Mouse (Mus musculus) left cerebral cortex, postnatal 36 days (tissue): ENCODE measurements around the gene Efcab11. TPM values are rescaled to one million over a fixed set of nuclear protein-coding genes. Genes with fewer than 3 reads are reported as not detected.
"Not testable (repeated sequence)": the region's sequence is repeated elsewhere in the genome, so short reads cannot be mapped to it uniquely, and the experiment has no call there.

Source experiments
- DNase-seq, 2 experiments: peaks; one replicate each; pipeline ENCODE4 v3.0.0; 2021 to 2022; ENCODE audit warnings: low spot score in 2 of 2, mixed read lengths in 1 of 2
- intact Hi-C: fragments of 180-260 bp; cut with DNase I; formaldehyde crosslinking; loops from one replicate; pipeline ENCODE4 v1.15.1; 2025
- total RNA-seq, 2 experiments: library from RNA; stranded (reverse); gene quantifications; 2 replicates each; pipeline ENCODE4 v1.2.3; 2021

Efcab11 gene
- total RNA-seq, 2 experiments from 2014 or later, result 0.32 to 0.41 TPM

- intact Hi-C loops, result no loop called here
- no peak for DNase-seq
These were observed 62.8 kb downstream of the Efcab11 start for GRCm38 (mm10) chr12:99821309-99821934.

DNA sequence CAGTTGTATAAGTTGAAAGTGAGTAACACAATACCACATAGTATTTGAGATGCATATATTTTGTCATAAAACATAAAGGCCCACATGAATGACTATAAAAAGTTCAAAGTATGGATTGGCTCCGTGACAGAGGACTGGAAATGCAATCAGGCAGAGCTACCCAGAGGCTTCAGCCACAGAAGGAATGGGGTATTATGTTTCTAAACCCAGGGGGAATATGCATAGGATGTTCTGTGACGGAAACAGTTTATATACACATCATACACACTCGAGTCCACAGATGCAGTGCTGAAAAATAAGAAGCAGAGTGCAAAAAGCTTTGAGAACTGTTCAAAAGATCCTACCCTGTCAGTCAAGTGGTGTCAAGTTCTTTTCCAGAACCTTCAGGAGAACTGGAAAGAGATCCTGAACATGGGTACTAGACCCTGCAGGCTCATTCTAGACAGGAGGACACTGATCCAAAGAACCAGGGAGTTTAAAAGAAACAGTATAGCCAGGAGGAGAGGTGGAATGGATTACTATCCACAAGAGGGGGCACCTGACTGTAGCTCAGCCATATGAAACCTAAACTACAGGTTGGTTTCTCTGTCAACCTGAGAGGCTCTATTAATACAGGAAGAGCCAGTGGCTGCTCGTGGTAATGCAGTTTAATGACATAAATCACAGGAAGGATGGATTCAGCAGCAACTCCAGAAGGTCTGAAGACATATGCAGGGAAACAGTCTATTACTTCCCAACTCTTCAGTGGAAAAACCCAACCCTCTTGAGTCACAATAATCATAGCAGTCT is 64.9 kb downstream of the Efcab11 start:
- intact Hi-C loops, result no loop called here
- DNase-seq, result no peak

- intact Hi-C loops, DNase-seq: not testable (repeated sequence)
These were observed 66.2 kb downstream of the Efcab11 start for GRCm38 (mm10) chr12:99818006-99818405.

DNA sequence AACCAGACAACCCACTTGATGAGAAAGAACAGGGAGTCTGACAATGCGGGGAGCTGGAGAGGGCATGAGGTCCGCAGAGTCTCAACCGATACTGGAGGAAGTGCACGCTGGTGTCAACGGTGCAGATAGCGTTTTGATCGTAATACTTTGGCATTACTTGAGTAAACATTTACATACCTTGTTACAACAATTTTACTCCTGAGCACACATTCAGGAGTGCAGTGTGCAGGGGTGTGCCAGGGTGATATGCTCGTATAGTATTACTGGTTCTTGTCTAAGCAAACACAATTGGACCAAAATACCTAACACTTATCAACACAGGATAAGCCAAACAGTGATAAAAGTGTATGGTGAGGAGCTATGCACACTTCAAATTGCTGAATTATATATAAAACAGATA is 69.0 kb downstream of the Efcab11 start:
- DNase-seq, result no peak
- intact Hi-C loops, result no loop called here

DNA sequence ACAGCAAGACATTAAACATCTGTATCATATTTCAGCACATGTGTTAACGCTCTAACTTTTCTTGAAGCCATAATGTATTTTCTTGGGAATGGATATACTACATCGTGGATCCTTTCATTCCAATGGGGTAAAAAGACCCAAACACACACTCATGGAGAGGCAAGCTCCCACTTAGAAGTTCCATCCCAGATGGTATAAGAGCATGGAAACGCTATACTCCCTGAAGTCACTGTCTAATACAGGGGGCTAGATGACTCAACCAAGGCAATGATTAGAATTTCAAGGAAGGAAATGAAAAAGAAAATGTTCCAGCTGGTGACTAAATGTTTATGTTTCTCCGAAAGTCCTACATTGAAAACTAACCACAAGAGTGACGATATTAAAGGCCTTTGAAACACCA is 76.3 kb downstream of the Efcab11 start:
- DNase-seq, result no peak
- intact Hi-C loops, result no loop called here

DNA sequence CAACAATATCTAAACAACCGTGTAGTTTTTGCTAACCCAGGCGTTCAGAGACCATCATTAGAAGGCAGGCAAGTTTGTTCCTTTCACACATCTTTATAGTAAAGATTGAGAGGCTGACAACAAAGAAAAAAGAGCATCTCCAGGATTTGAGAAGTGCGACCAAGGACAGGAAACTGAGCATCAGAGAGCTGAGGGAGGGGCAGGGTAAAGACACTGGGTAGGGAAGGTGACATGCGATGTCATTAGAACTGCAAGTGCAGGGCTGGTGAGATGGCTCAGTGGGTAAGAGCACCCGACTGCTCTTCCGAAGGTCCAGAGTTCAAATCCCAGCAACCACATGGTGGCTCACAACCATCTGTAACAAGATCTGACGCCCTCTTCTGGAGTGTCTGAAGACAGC is 77.5 kb downstream of the Efcab11 start:
- intact Hi-C loops, DNase-seq: not testable (repeated sequence)

GRCm38 (mm10) chr12:99795921-99796320 is 88.3 kb downstream of the Efcab11 start:
- DNase-seq, result no peak
- intact Hi-C loops, result no loop called here

- no peak for DNase-seq
- intact Hi-C loops, result no loop called here
These were observed 89.2 kb downstream of the Efcab11 start for GRCm38 (mm10) chr12:99794792-99795620.

- intact Hi-C loops, result no loop called here
- no peak for DNase-seq
These were observed 90.1 kb downstream of the Efcab11 start for GRCm38 (mm10) chr12:99794158-99794515.

DNA sequence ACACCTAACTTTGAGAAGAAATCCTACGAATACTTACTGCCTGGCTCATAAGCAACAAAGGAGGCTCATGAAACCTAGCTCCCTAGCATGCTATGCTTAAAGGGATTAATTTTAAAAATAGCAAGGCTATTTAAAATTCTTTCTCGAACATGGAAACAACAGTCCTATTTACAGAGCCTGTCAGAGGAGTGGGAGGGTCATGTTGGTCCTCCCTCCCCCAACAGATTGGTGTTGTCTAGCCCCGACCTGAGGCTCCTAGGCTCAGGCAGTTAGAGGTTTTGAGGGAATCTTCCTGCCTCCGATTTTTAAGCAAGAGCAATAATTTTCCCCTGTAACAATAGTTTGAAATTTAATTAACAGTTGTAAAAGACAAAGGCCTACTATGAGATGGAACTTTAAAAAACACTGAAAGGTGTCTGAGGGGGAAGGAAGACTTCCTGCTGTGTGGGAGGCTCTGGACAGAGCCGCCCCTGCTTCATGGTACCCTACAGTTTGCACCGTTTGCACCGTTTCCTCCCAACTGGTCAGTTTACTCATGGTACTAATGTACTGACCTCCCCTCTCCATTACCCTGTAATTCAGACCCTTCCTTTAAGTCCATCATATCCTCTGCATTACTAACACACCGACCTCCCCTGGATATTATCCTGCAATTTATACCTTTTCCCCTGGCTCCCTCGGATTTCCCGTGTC is 90.6 kb downstream of the Efcab11 start:
- intact Hi-C loops, result no loop called here
- DNase-seq, result no peak

DNA sequence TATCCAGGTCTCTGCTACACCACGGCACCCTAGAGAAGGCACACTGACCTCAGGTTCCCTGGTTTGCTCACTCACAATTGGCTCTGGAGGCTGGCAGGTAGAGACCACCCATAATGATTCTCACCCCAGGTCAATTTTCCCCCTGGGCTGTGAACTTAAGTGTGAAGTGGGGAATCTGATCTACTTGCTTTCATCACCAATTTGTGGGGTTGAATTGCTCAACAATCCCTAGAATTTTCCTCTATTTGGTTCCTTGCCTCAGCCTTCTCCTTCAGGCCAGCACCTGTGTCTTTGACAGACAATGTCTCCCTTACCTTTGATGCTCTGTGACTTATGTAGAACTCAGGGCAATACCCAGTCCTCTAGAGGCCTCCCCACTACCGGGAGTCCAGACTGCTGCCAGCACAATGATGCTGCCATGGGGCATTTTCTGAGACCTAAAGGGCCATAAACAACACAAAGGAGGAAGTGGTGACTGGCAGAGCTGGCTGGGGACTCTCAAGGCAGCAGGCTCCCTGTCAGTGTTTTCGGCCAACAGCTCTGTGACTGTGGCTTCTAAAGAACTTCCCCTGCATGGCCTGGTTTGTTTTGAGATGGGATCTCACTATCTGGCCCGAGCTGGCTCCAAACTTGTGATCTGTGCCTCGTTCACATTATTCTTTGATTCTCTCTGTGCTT is 94.8 kb downstream of the Efcab11 start:
- DNase-seq, result no peak
- intact Hi-C loops, result no loop called here

DNA sequence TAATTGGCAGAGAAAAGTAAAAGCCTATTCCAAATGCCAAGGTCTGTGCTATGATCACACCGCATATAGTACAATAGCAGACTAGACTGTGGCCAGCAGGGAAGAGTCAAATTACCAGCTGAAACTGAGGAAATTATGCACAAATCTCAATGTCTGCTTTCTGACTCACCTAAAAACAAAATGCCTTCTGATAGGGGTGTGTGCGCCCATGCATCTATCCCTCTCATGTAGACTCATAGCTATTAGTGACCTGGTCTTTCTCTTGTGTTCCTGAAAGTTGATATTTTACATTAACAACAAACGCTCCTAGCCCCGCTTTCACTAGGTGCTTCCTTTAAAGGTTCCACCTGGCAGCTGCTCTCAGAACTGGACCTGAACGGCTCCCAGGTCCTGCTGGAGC is 102.5 kb downstream of the Efcab11 start:
- DNase-seq, result no peak
- intact Hi-C loops, result no loop called here

- DNase-seq, result no peak
- intact Hi-C loops, result no loop called here
These were observed 103.8 kb downstream of the Efcab11 start for GRCm38 (mm10) chr12:99780396-99780795.

DNA sequence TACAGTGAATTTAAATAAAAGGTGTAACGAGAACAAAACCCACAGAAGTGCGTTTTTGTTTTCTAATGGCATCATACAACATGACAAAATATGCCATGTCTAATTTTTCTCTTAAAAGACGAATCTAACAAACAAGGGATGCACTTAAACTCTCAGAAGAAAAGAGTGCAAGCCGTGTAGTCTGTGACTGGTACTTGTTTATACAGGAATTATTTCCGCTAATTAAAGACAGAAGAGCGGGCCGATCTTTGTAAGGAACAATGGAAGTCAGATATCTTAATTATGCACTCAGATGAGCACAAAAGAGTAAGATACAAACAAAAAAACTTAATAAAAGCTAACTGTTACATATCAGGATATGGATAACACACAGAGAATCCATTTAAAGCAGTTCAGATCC is 104.3 kb downstream of the Efcab11 start:
- no peak for DNase-seq
- intact Hi-C loops, result no loop called here

GRCm38 (mm10) chr12:99776497-99777139 is 107.6 kb downstream of the Efcab11 start:
- peak in 1 of 2 experiments; percentile 14 for DNase-seq
- intact Hi-C loops, result no loop called here

GRCm38 (mm10) chr12:99774864-99775263 is 109.4 kb downstream of the Efcab11 start:
- no peak for DNase-seq
- intact Hi-C loops, result no loop called here

- no peak for DNase-seq
- intact Hi-C loops, result no loop called here
These were observed 110.5 kb downstream of the Efcab11 start for GRCm38 (mm10) chr12:99773636-99774193.

- intact Hi-C loops, result no loop called here
- no peak for DNase-seq
These were observed 113.2 kb downstream of the Efcab11 start for GRCm38 (mm10) chr12:99771018-99771417.

GRCm38 (mm10) chr12:99769626-99770025 is 114.6 kb downstream of the Efcab11 start:
- DNase-seq, result no peak
- intact Hi-C loops, result no loop called here
